Mouse (Mus musculus): Measurements from ENCODE around the gene Cyp2t4. TPM values are rescaled to one million over a fixed set of nuclear protein-coding genes. Genes with fewer than 3 reads are reported as not detected.

Gene Cyp2t4
- polyA plus RNA-seq, 1 experiment from 2014 or later = not detected

GRCm38 (mm10) chr7:27128162-27128561 lies 25.4 kb upstream of the Cyp2t4 start:
- no peak overlapping the region for H3K4me3 ChIP-seq (ENCODE audit: low read depth, low read length)
- no peaks in the 10 kb centered on the region for H3K9me3 ChIP-seq (ENCODE audit: control insufficient read depth, low read length)
- no peaks in the 10 kb centered on the region for H3K4me1 ChIP-seq (replicated peaks; ENCODE audit: control insufficient read depth, insufficient read depth, low read length)
- WGBS = 50% methylated on average over 3 of the region's 3 CpGs
- no peaks in the 10 kb centered on the region for H3K27me3 ChIP-seq (ENCODE audit: control insufficient read depth, insufficient read depth, low read length)
- no peak overlapping the region for H3K27ac ChIP-seq (ENCODE audit: low read depth, low read length)
- H3K36me3 ChIP-seq (ENCODE audit: control insufficient read depth, insufficient read depth, low read length) = no peaks in the 10 kb centered on the region
- ATAC-seq (ENCODE audit: low FRiP score) = no peak
- no peak overlapping the region for H3K4me2 ChIP-seq (replicated peaks; ENCODE audit: low read depth, low read length)
- no peak overlapping the region for H3K9ac ChIP-seq (ENCODE audit: low read depth, low read length)
- peak; percentile 23 for DNase-seq (ENCODE audit: low spot score)

- no peak overlapping the region for H3K27ac ChIP-seq (ENCODE audit: low read depth, low read length)
- no peaks in the 10 kb centered on the region for H3K27me3 ChIP-seq (ENCODE audit: control insufficient read depth, insufficient read depth, low read length)
- 92% methylated on average over 13 of the region's 13 CpGs for WGBS
- no peak overlapping the region for H3K4me2 ChIP-seq (replicated peaks; ENCODE audit: low read depth, low read length)
- H3K4me1 ChIP-seq (replicated peaks; ENCODE audit: control insufficient read depth, insufficient read depth, low read length) = no peaks in the 10 kb centered on the region
- no peaks in the 10 kb centered on the region for H3K9me3 ChIP-seq (ENCODE audit: control insufficient read depth, low read length)
- DNase-seq (ENCODE audit: low spot score) (no peak), ATAC-seq (ENCODE audit: low FRiP score) (no peak)
- H3K4me3 ChIP-seq (ENCODE audit: low read depth, low read length) = no peak overlapping the region
- H3K36me3 ChIP-seq (ENCODE audit: control insufficient read depth, insufficient read depth, low read length) = no peaks in the 10 kb centered on the region
- no peak overlapping the region for H3K9ac ChIP-seq (ENCODE audit: low read depth, low read length)
These were observed 24.6 kb upstream of the Cyp2t4 start for GRCm38 (mm10) chr7:27128946-27129345.

GRCm38 (mm10) chr7:27129811-27130210 lies 23.7 kb upstream of the Cyp2t4 start:
- H3K9ac ChIP-seq (ENCODE audit: low read depth, low read length) = no peak overlapping the region
- no peak for ATAC-seq (ENCODE audit: low FRiP score)
- 92% methylated on average over 12 of the region's 12 CpGs for WGBS

DNA sequence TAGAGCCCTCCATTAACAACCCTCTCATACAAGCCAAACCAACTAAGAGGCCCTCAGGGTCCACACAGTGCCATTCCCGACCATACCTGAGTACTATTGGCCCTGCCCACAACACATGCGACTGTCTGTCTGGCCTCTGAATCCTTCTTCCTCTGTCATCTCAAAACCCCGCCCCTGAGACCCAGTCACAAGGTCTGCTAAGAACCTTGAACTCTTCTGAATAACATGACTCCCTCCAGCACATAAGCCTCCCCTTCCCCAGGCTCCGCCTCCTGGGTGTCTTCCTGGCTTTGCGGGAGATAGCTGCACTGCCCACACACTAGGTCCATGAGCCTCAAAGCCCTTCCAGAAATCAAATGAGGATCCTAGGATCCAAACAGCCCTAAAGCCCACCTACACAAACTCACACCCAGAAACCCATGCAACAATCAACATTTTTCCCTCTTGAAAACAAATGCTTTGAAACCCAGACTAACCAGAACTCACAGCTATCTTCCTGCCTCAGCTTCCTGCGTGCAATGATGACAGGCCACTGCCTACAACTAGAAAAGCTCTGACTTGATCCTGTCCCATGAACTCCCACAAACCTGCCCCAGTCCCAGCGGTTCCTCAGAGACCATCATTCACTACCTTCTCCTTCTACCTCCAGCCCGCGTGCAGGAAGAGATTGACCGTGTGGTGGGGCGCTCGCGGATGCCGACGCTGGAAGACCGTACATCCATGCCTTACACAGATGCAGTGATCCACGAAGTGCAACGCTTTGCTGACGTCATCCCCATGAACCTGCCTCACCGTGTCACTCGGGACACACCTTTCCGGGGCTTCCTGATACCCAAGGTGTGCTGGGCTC lies 22.8 kb upstream of the Cyp2t4 start:
- Histone ChIP-seq H3K36me3 (ENCODE audit: control insufficient read depth, insufficient read depth, low read length) (no peaks in the 10 kb centered on the region), H3K9ac (ENCODE audit: low read depth, low read length) (no peak overlapping the region), H3K27me3 (ENCODE audit: control insufficient read depth, insufficient read depth, low read length) (no peaks in the 10 kb centered on the region), H3K9me3 (ENCODE audit: control insufficient read depth, low read length) (no peaks in the 10 kb centered on the region), H3K4me1 (replicated peaks; ENCODE audit: control insufficient read depth, insufficient read depth, low read length) (no peaks in the 10 kb centered on the region), H3K27ac (ENCODE audit: low read depth, low read length) (no peak overlapping the region), H3K4me3 (ENCODE audit: low read depth, low read length) (no peak overlapping the region), H3K4me2 (replicated peaks; ENCODE audit: low read depth, low read length) (no peak overlapping the region)
- WGBS = 89% methylated on average over 22 of the region's 22 CpGs
- ATAC-seq (ENCODE audit: low FRiP score) (no peak), DNase-seq (ENCODE audit: low spot score) (no peak)

More at GRCm38 (mm10) chr7:27129811-27130210, 23.7 kb upstream of the Cyp2t4 start:
- Histone ChIP-seq H3K27me3 (ENCODE audit: control insufficient read depth, insufficient read depth, low read length) (no peaks in the 10 kb centered on the region), H3K4me3 (ENCODE audit: low read depth, low read length) (no peak overlapping the region), H3K4me2 (replicated peaks; ENCODE audit: low read depth, low read length) (no peak overlapping the region), H3K4me1 (replicated peaks; ENCODE audit: control insufficient read depth, insufficient read depth, low read length) (no peaks in the 10 kb centered on the region), H3K9me3 (ENCODE audit: control insufficient read depth, low read length) (no peaks in the 10 kb centered on the region), H3K36me3 (ENCODE audit: control insufficient read depth, insufficient read depth, low read length) (no peaks in the 10 kb centered on the region), H3K27ac (ENCODE audit: low read depth, low read length) (no peak overlapping the region)
- no peak for DNase-seq (ENCODE audit: low spot score)

- Histone ChIP-seq H3K4me1 (replicated peaks; ENCODE audit: control insufficient read depth, insufficient read depth, low read length) (no peaks in the 10 kb centered on the region), H3K9me3 (ENCODE audit: control insufficient read depth, low read length) (no peaks in the 10 kb centered on the region), H3K9ac (ENCODE audit: low read depth, low read length) (no peak overlapping the region), H3K4me3 (ENCODE audit: low read depth, low read length) (no peak overlapping the region), H3K27me3 (ENCODE audit: control insufficient read depth, insufficient read depth, low read length) (no peaks in the 10 kb centered on the region), H3K4me2 (replicated peaks; ENCODE audit: low read depth, low read length) (no peak overlapping the region), H3K27ac (ENCODE audit: low read depth, low read length) (no peak overlapping the region), H3K36me3 (ENCODE audit: control insufficient read depth, insufficient read depth, low read length) (no peaks in the 10 kb centered on the region)
- no peak for DNase-seq (ENCODE audit: low spot score)
- WGBS = 62% methylated on average over 2 of the region's 2 CpGs
- ATAC-seq (ENCODE audit: low FRiP score) = no peak
These were observed 22.1 kb upstream of the Cyp2t4 start for GRCm38 (mm10) chr7:27131387-27131786.

DNA sequence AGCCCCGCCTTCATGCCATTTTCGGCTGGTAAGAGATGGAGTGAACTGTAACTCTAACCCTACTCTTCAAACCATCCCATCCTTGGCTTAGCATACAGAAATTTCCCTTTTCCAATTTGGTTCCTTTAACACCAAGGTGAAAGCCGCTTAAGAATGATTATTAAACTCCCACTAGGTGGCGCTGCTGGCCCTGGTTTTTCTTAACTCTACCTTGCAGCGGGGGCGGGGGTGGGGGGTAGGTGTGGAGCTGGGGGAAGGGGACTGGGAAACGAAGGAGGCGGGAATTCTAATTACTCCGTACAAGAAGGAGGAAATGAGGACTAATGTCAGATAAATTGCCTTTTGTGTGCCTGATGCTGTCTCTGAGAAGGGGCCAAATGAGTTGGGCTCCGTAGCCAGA lies 20.9 kb upstream of the Cyp2t4 start:
- Histone ChIP-seq H3K27ac (ENCODE audit: low read depth, low read length) (no peak overlapping the region), H3K4me2 (replicated peaks; ENCODE audit: low read depth, low read length) (no peak overlapping the region), H3K9ac (ENCODE audit: low read depth, low read length) (no peak overlapping the region), H3K9me3 (ENCODE audit: control insufficient read depth, low read length) (no peaks in the 10 kb centered on the region), H3K4me3 (ENCODE audit: low read depth, low read length) (no peak overlapping the region), H3K27me3 (ENCODE audit: control insufficient read depth, insufficient read depth, low read length) (no peaks in the 10 kb centered on the region), H3K4me1 (replicated peaks; ENCODE audit: control insufficient read depth, insufficient read depth, low read length) (no peaks in the 10 kb centered on the region), H3K36me3 (ENCODE audit: control insufficient read depth, insufficient read depth, low read length) (no peaks in the 10 kb centered on the region)
- ATAC-seq (ENCODE audit: low FRiP score) (no peak), DNase-seq (ENCODE audit: low spot score) (peak; percentile 68)
- 17% methylated on average over 10 of the region's 10 CpGs for WGBS

DNA sequence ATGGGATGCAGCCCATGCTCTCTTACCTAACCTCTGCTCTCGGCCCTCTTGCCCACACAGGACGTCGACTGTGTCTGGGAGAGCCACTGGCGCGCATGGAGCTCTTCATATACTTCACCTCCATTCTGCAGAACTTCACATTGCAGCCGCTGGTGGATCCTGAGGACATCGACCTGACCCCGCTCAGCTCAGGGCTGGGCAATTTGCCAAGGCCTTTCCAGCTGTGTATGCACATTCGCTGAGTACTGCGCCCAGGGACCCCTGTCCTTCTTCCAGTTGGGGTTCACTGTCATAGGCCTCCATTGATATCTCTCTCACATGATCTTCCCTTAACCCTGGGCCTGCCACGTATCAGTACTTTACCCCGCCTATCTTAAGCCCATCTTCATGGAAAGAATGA lies 20.4 kb upstream of the Cyp2t4 start:
- WGBS = 76% methylated on average over 12 of the region's 12 CpGs
- no peak for ATAC-seq (ENCODE audit: low FRiP score)
- H3K27ac ChIP-seq (ENCODE audit: low read depth, low read length) = no peak overlapping the region
- H3K9me3 ChIP-seq (ENCODE audit: control insufficient read depth, low read length) = no peaks in the 10 kb centered on the region
- H3K4me3 ChIP-seq (ENCODE audit: low read depth, low read length) = no peak overlapping the region
- H3K4me1 ChIP-seq (replicated peaks; ENCODE audit: control insufficient read depth, insufficient read depth, low read length) = no peaks in the 10 kb centered on the region
- H3K36me3 ChIP-seq (ENCODE audit: control insufficient read depth, insufficient read depth, low read length) = no peaks in the 10 kb centered on the region
- H3K4me2 ChIP-seq (replicated peaks; ENCODE audit: low read depth, low read length) = no peak overlapping the region
- H3K27me3 ChIP-seq (ENCODE audit: control insufficient read depth, insufficient read depth, low read length) = no peaks in the 10 kb centered on the region
- no peak for DNase-seq (ENCODE audit: low spot score)
- H3K9ac ChIP-seq (ENCODE audit: low read depth, low read length) = no peak overlapping the region

DNA sequence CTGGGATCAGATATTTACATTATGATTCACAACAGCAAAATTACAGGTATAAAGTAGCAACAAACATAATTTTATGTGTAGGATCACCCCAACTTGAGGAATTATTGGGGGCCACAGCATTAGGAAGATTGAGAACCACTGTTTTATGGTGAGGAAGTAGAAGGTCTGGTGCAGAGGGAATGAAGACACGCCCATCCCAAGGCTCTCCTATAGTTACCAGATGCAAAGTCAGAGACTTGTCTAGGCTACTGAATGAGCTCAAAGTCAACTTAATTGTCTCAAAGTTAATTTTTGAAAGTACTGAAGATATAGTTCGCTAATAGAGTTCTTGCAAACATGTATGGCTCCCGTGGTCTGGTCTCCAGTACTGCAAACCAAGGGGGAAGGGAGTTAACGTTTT lies 19.8 kb upstream of the Cyp2t4 start:
- ATAC-seq (ENCODE audit: low FRiP score) = no peak
- Histone ChIP-seq H3K27me3 (ENCODE audit: control insufficient read depth, insufficient read depth, low read length) (no peaks in the 10 kb centered on the region), H3K9me3 (ENCODE audit: control insufficient read depth, low read length) (no peaks in the 10 kb centered on the region), H3K27ac (ENCODE audit: low read depth, low read length) (no peak overlapping the region), H3K9ac (ENCODE audit: low read depth, low read length) (no peak overlapping the region), H3K36me3 (ENCODE audit: control insufficient read depth, insufficient read depth, low read length) (no peaks in the 10 kb centered on the region), H3K4me3 (ENCODE audit: low read depth, low read length) (no peak overlapping the region), H3K4me1 (replicated peaks; ENCODE audit: control insufficient read depth, insufficient read depth, low read length) (no peaks in the 10 kb centered on the region), H3K4me2 (replicated peaks; ENCODE audit: low read depth, low read length) (no peak overlapping the region)
- no peak for DNase-seq (ENCODE audit: low spot score)
- 86% methylated on average over 4 of the region's 4 CpGs for WGBS

DNA sequence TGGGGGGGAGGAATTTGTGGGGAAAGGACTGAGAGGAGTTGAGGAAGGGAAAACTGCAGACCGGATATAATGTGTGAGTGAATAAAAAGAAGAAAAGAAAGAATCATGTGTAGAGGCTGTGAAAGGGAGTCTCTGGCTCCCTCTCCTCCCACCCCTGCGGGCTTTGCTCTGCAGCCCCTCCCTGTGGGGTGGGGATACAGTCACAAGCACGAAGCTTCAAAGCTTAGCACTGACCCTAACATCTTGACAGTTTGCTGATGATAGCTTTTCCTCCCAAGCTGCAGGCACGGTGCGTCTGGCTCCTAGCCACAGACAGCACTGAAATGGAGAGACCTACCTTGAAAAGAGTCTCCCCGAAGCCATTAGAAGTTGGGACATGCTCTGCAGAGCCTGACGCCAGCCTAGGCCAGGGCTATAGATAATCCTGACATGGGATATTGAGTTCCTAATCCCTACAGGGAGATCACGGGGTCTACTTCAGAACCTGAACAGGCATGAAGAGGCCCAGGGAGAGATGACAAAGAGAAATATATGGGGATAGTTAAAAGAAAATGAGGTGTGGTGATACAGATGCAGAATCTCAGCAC lies 17.0 kb upstream of the Cyp2t4 start:
- ATAC-seq (ENCODE audit: low FRiP score) (no peak), DNase-seq (ENCODE audit: low spot score) (no peak)
- no peak overlapping the region for H3K4me2 ChIP-seq (replicated peaks; ENCODE audit: low read depth, low read length)
- 73% methylated on average over 8 of the region's 8 CpGs for WGBS
- H3K27ac ChIP-seq (ENCODE audit: low read depth, low read length) = no peak overlapping the region
- no peaks in the 10 kb centered on the region for H3K36me3 ChIP-seq (ENCODE audit: control insufficient read depth, insufficient read depth, low read length)
- no peaks in the 10 kb centered on the region for H3K27me3 ChIP-seq (ENCODE audit: control insufficient read depth, insufficient read depth, low read length)
- no peak overlapping the region for H3K4me3 ChIP-seq (ENCODE audit: low read depth, low read length)
- no peaks in the 10 kb centered on the region for H3K4me1 ChIP-seq (replicated peaks; ENCODE audit: control insufficient read depth, insufficient read depth, low read length)
- no peaks in the 10 kb centered on the region for H3K9me3 ChIP-seq (ENCODE audit: control insufficient read depth, low read length)
- no peak overlapping the region for H3K9ac ChIP-seq (ENCODE audit: low read depth, low read length)
